Mouse (Mus musculus) thymus, adult 2 months (tissue): ENCODE results near the gene 2410137M14Rik.

Source experiments
- CTCF ChIP-seq: fragments of 200-500 bp; IDR thresholded peaks from 2 replicates; pipeline ENCODE4 v1.5.1; 2012; ENCODE audit warnings: mild to moderate bottlenecking, control low read depth, low read length, moderate library complexity, borderline replicate concordance; ENCODE audit not compliant: control insufficient read depth, poor library complexity, insufficient read depth; ENCODE audit errors: extremely low read depth
- POLR2A ChIP-seq: fragments of 200-500 bp; IDR thresholded peaks from 2 replicates; pipeline ENCODE4 v1.6.1; 2012; ENCODE audit warnings: mild to moderate bottlenecking, low read length, control low read depth, moderate library complexity; ENCODE audit not compliant: control insufficient read depth, poor library complexity, insufficient read depth; ENCODE audit errors: extremely low read depth

DNA sequence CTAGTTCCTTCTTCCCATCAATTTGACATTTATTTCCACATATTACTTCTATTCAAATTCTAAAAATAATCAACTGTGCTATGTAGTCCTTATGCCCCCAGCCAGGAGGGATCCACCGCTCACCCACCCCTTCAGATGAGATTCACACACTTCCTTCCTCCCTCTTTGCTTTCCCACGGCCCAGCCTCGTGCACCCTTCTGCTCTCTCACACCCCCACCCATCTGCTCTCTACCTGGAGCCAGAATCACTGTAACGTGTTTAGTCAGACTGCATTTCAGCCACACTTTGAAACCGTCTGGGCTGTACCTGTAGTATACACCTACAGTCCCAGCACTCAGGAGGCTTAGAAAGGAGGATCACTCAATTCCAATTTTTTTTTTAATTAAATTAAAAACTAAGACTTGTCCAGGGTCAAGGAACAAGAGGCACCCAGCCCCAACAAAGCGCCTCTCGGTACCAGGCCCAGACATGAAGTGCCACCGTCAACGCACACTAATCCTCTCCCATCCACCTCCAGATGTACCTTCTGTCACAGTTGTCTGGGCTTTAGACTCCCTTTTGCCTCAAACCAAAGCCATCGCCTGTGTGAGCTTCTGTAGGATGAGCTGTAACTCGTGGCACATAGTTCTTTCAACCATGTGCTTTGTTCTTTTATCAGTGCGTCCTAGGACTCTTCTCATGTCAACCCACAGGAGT, 51.7 kb downstream of the 2410137M14Rik start:
- no peak for TF ChIP-seq POLR2A
- no peak for TF ChIP-seq CTCF
